Mouse (Mus musculus) forebrain, postnatal 0 days (tissue): ENCODE results near the gene Dync1i2. TPM values are rescaled to one million over a fixed set of nuclear protein-coding genes. Genes with fewer than 3 reads are reported as not detected.

Experiments
- ATAC-seq: fragments of 200-750 bp; cut with Nextera tagmentation; 2 replicates; pipeline ENCODE4 v1.8.0; 2017; ENCODE audit warnings: mild to moderate bottlenecking, moderate library complexity
- DNase-seq: peaks from one replicate; pipeline ENCODE4 v3.0.0-alpha.2; 2015
- H3K27ac ChIP-seq: fragments of 300-500 bp; sonication (generic); 2 replicates; pipeline ENCODE4 v1.5.1; 2014; ENCODE audit warnings: low read depth, mild to moderate bottlenecking, antibody characterized with exemption, low read length, moderate library complexity, mixed read lengths
- H3K27me3 ChIP-seq: fragments of 300-500 bp; sonication (generic); 2 replicates; pipeline ENCODE4 v1.6.1; 2014; ENCODE audit warnings: mild to moderate bottlenecking, low read length, mixed read lengths; ENCODE audit not compliant: insufficient read depth
- H3K36me3 ChIP-seq: fragments of 300-500 bp; sonication (generic); 2 replicates; pipeline ENCODE4 v1.6.1; 2014; ENCODE audit warnings: mild to moderate bottlenecking, moderate library complexity; ENCODE audit not compliant: insufficient read depth
- H3K4me1 ChIP-seq: fragments of 300-500 bp; sonication (generic); 2 replicates; pipeline ENCODE4 v1.6.1; 2014; ENCODE audit warnings: antibody characterized with exemption; ENCODE audit not compliant: insufficient read depth
- H3K4me2 ChIP-seq: fragments of 300-500 bp; sonication (generic); 2 replicates; pipeline ENCODE4 v1.6.1; 2014; ENCODE audit warnings: low read depth, mild to moderate bottlenecking, moderate library complexity
- H3K4me3 ChIP-seq: fragments of 300-500 bp; sonication (generic); 2 replicates; pipeline ENCODE4 v1.5.1; 2014; ENCODE audit warnings: low read depth, low read length, mixed read lengths
- H3K9ac ChIP-seq: fragments of 300-500 bp; sonication (generic); 2 replicates; pipeline ENCODE4 v1.6.1; 2014; ENCODE audit warnings: mild to moderate bottlenecking
- H3K9me3 ChIP-seq: fragments of 300-500 bp; sonication (generic); 2 replicates; pipeline ENCODE4 v1.6.1; 2016; ENCODE audit warnings: low read length
- CTCF ChIP-seq: sonication (generic); IDR thresholded peaks from 2 replicates; pipeline ENCODE4 v1.5.1; 2016; ENCODE audit warnings: antibody characterized with exemption, control low read depth, low read depth
- WGBS: fragments of 180-500 bp; shearing (Covaris S2); extraction: QIAGEN DNeasy Blood & Tissue Kit; methylation state at CpG from one replicate; pipeline ENCODE4 v1.1.7; 2014; 5-methylcytosine and 5-hydroxymethylcytosine counted together
- polyA plus RNA-seq: library from polyadenylated mRNA; unstranded; fragments of >200 nt; fragmentation: Nextera tagmentation; extraction: Ambion mirVana; gene quantifications from 2 replicates; pipeline ENCODE4 v1.2.1, GENCODE M21; 2015
- total RNA-seq: library from RNA; depleted of rRNA; stranded (reverse); fragments of >200 nt; gene quantifications from 2 replicates; pipeline ENCODE4 v1.2.3, GENCODE M21; 2014

The Dync1i2 gene
- total and polyA plus RNA-seq, 2 experiments from 2014 or later: 197 to 241 TPM

DNA sequence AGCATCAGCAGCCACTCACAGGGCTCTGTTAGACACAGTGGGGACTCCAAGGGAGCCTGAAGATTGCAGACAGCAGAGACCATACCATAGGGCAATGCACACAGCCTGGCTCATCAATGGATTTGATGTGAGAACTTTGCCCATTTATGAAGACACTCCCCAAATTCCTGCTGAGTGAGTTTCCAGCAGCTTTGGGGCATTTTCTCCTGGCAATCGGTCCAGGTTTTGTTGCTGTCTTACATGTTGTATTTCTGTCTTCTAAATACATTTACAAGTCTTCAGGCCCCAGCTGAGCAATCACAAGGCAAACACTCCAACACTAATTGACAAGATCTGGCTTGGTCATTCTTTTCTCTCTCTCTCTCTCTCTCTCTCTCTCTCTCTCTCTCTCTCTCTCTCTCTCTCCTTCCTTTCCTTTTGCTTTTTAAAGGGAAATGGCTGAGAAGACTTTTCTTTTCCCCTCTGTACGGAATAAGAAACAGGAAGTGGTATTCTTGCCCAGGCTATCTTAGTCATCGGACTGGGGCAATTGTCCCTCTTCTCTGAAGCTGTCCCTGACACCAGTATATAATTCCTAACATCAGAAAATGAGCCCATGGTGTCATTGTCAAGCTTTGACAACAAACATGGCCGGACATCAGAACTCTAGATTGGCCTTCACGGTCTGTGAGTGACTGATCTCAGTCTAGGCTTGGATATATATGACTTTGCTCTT is 2.3 kb upstream of the Dync1i2 start:
- Histone ChIP-seq H3K4me1 (peaks cover 5% of the 10 kb centered on the region), H3K9me3 (no peaks in the 10 kb centered on the region), H3K4me2 (no peak overlapping the region), H3K27ac (no peak overlapping the region), H3K9ac (no peak overlapping the region), H3K4me3 (no peak overlapping the region), H3K27me3 (no peaks in the 10 kb centered on the region), H3K36me3 (no peaks in the 10 kb centered on the region)
- ATAC-seq (no peak), DNase-seq (no peak)
- no peak for TF ChIP-seq CTCF
- WGBS: 81% methylated on average over 5 of the region's 5 CpGs

- no peaks in the 10 kb centered on the region for H3K9me3 ChIP-seq
- H3K4me1 ChIP-seq: peaks cover 5% of the 10 kb centered on the region
- DNase-seq (no peak), ATAC-seq (no peak)
- no peak overlapping the region for H3K4me3 ChIP-seq
- H3K27me3 ChIP-seq: no peaks in the 10 kb centered on the region
- no peak for TF ChIP-seq CTCF
- no peak overlapping the region for H3K27ac ChIP-seq
- H3K36me3 ChIP-seq: 0 out of 2 replicates have a peak, but pooled peaks cover 4% of the 10 kb centered on the region
- WGBS: 76% methylated on average over 2 of the region's 2 CpGs
- H3K9ac ChIP-seq: no peak overlapping the region
- H3K4me2 ChIP-seq: no peak overlapping the region
These were observed 410 bp upstream of the Dync1i2 start for GRCm38 (mm10) chr2:71211096-71211495.

DNA sequence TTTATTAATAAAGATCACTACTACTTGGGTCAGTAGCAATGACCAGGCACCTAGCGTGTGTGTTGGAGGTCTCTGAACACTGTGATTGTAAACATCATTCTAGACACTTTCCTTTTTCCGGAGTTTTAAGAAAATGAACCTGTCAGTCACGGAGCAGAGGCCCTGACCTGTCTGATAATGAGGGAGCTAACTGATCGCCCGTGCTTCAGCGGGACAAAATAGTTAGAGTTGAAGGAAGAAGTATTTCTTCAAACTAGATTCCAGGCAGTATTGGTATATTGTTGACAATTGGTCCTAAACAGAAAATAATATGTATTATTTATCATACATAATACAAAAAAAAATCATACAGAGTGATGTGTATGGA is 837 bp downstream of the Dync1i2 start:
- Histone ChIP-seq H3K4me2 (peak overlapping the region; percentile 66), H3K36me3 (peaks cover 12% of the 10 kb centered on the region; the same call in 1 of the 2 replicates), H3K9ac (peak overlapping the region; percentile 89), H3K4me1 (peaks cover 5% of the 10 kb centered on the region), H3K9me3 (no peaks in the 10 kb centered on the region), H3K27ac (peak overlapping the region; percentile 88), H3K27me3 (no peaks in the 10 kb centered on the region), H3K4me3 (peak overlapping the region; percentile 73)
- TF ChIP-seq CTCF: no peak
- WGBS: 3% methylated on average over 6 of the region's 6 CpGs
- ATAC-seq: no peak
- no peak for DNase-seq

DNA sequence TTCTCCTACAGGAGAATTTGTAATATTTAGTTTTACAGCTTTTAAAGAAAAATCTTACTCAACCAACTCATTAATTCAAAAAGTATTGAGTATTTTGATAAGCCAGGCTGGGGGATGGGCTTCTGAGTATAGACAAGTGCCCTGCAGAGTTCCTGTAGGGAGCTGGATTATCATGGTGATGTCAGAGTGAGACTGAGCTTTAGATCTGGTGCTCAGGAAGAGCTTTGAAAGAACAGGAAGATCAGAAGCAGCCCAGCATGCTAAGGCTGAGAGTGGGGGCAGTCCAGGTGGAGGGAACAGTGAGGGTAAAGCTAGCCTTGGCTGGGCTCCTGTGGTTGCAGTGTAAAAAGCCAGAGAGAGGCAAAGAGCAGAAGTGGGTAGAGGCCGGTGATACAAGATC is 9.5 kb downstream of the Dync1i2 start:
- H3K27me3 ChIP-seq: no peaks in the 10 kb centered on the region
- no peaks in the 10 kb centered on the region for H3K4me1 ChIP-seq
- DNase-seq: no peak
- no peak overlapping the region for H3K4me3 ChIP-seq
- H3K9me3 ChIP-seq: no peaks in the 10 kb centered on the region
- H3K27ac ChIP-seq: no peak overlapping the region
- no peak overlapping the region for H3K9ac ChIP-seq
- no peak for TF ChIP-seq CTCF
- ATAC-seq: no peak
- peaks cover 45% of the 10 kb centered on the region for H3K36me3 ChIP-seq
- H3K4me2 ChIP-seq: no peak overlapping the region
- WGBS: 78% methylated on average over 1 of the region's 1 CpGs

- no peak for DNase-seq
- 15% methylated on average over 1 of the region's 1 CpGs for WGBS
- peak; percentile 50 for TF ChIP-seq CTCF
- Histone ChIP-seq H3K27ac (no peak overlapping the region), H3K9ac (no peak overlapping the region), H3K9me3 (no peaks in the 10 kb centered on the region), H3K4me3 (no peak overlapping the region), H3K27me3 (no peaks in the 10 kb centered on the region), H3K4me2 (no peak overlapping the region), H3K4me1 (no peaks in the 10 kb centered on the region), H3K36me3 (peaks cover 20% of the 10 kb centered on the region)
- ATAC-seq: no peak
These were observed 15.9 kb downstream of the Dync1i2 start for GRCm38 (mm10) chr2:71227398-71227797.

DNA sequence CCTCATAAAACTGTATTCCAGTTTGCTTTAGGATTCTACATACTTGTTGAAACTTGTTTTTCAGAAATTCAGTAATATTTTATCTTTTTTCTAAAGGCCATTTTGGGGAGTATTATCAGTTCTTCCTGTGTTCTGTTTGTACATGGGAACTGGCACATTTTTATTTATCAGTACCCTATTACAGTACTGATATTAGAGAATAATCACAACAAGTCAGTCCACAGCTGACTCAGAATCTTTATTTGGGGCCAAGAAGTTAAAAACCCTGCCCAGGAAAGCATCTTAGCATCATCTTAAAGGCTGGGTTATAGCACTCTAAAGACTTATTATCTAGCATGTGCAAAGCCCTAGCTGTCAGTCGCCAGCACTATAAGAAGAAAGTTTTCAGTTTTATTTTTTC is 18.1 kb downstream of the Dync1i2 start:
- WGBS: 90% methylated on average over 1 of the region's 1 CpGs
- no peaks in the 10 kb centered on the region for H3K27me3 ChIP-seq
- no peak for ATAC-seq
- H3K4me3 ChIP-seq: no peak overlapping the region
- no peaks in the 10 kb centered on the region for H3K4me1 ChIP-seq
- H3K4me2 ChIP-seq: no peak overlapping the region
- no peak for DNase-seq
- peaks cover under 1% of the 10 kb centered on the region for H3K36me3 ChIP-seq
- no peak overlapping the region for H3K9ac ChIP-seq
- no peaks in the 10 kb centered on the region for H3K9me3 ChIP-seq
- no peak overlapping the region for H3K27ac ChIP-seq
- no peak for TF ChIP-seq CTCF

DNA sequence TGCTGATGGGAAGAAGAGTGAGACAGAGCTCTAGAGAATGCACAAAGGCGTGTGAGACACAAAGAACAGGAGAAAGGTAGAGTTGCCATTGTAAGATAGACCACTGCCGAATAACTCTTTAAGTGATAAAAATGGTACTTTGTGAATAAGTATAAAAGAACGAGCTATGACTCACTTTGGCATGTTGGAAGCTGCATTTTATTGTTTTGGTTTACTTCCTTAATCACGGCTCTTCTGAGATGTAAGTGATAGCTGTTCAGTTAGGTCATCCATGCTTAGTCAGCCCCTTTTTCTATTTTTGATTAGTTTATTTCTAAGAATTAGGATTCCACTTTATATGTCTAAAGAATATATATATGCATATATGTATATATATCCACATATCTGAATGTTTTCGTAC is 20.4 kb downstream of the Dync1i2 start:
- H3K27me3 ChIP-seq: no peaks in the 10 kb centered on the region
- DNase-seq (no peak), ATAC-seq (no peak)
- WGBS: 80% methylated on average over 5 of the region's 5 CpGs
- no peak overlapping the region for H3K4me3 ChIP-seq
- H3K4me2 ChIP-seq: no peak overlapping the region
- no peak overlapping the region for H3K9ac ChIP-seq
- no peak for TF ChIP-seq CTCF
- H3K4me1 ChIP-seq: no peaks in the 10 kb centered on the region
- no peak overlapping the region for H3K27ac ChIP-seq
- H3K9me3 ChIP-seq: no peaks in the 10 kb centered on the region
- H3K36me3 ChIP-seq: peaks cover 5% of the 10 kb centered on the region

GRCm38 (mm10) chr2:71232976-71233375 is 21.5 kb downstream of the Dync1i2 start:
- Histone ChIP-seq H3K27me3 (no peaks in the 10 kb centered on the region), H3K36me3 (peaks cover 9% of the 10 kb centered on the region), H3K4me1 (no peaks in the 10 kb centered on the region), H3K4me3 (no peak overlapping the region), H3K27ac (no peak overlapping the region), H3K9ac (no peak overlapping the region), H3K9me3 (no peaks in the 10 kb centered on the region), H3K4me2 (no peak overlapping the region)
- 56% methylated on average over 2 of the region's 2 CpGs for WGBS
- no peak for DNase-seq
- ATAC-seq: no peak
- no peak for TF ChIP-seq CTCF
